Comparison of ENCODE assay signal across 8 mouse cellular contexts in genomic region chr13:96510635-96511034, GRCm38 (mm10). TPM values are rescaled to one million over a fixed set of nuclear protein-coding genes. Genes with fewer than 3 reads are reported as not detected.
DNase-seq lines count a peak whose midpoint lies in the region; ATAC-seq and TF ChIP-seq lines count a peak whose summit lies in the region.
"Had no signal": no experiment of that assay in that cellular context is flagged by ENCODE, and none has a peak within 500 bp of the region (broad histone marks: within the 10 kb centered on the region; RNA-seq: fewer than 3 reads in every experiment).

No protein-coding gene starts in this region.

- H3K4me2 ChIP-seq in hindbrain, embryonic 11.5 days (replicated peaks; ENCODE audit: low read depth, low read length) = no peak overlapping the region

- H3K4me1 ChIP-seq in thymus, adult 2 months (replicated peaks; ENCODE audit: control insufficient read depth, insufficient read depth, low read length) = peaks cover 9% of the 10 kb centered on the region
- H3K4me1 ChIP-seq in hindbrain, embryonic 11.5 days (replicated peaks; ENCODE audit: control insufficient read depth, insufficient read depth, low read length) = no peaks in the 10 kb centered on the region

- no peak overlapping the region for H3K4me3 ChIP-seq in thymus, adult 2 months (ENCODE audit: control insufficient read depth, insufficient read depth, low read length)
- H3K4me3 ChIP-seq in hindbrain, embryonic 11.5 days (ENCODE audit: low read depth, low read length) = no peak overlapping the region
- H3K4me3 ChIP-seq: erythroblast, embryonic 14.5 days had no signal

- H3K9ac ChIP-seq in hindbrain, embryonic 11.5 days (ENCODE audit: low read depth, low read length) = no peak overlapping the region

- no peaks in the 10 kb centered on the region for H3K9me3 ChIP-seq in hindbrain, embryonic 11.5 days (ENCODE audit: control insufficient read depth, low read length)

- no peak for TF ChIP-seq CTCF in thymus, adult 2 months (IDR thresholded peaks at IDR 0.05; ENCODE audit: borderline replicate concordance, control insufficient read depth, extremely low read depth, insufficient read depth, low read length, poor library complexity)

- peak; percentile 34 for DNase-seq in urinary bladder, postnatal 14 days (ENCODE audit: low spot score)
- DNase-seq in urinary bladder, postnatal 36 days (ENCODE audit: low spot score in 2 of 2) = no peak
- DNase-seq in brain, adult 2 months (ENCODE audit: low read depth, low spot score) = peak; percentile 80
- DNase-seq in thymus, adult 2 months = peak; percentile 20
- DNase-seq in hindbrain, embryonic 11.5 days (ENCODE audit: low spot score) = no peak
- DNase-seq in cerebellum, postnatal 36 days = no peak

- H3K36me3 ChIP-seq in thymus, adult 2 months (ENCODE audit: control insufficient read depth, insufficient read depth, low read length) = no peaks in the 10 kb centered on the region
- H3K36me3 ChIP-seq in hindbrain, embryonic 11.5 days (ENCODE audit: control insufficient read depth, insufficient read depth, low read length) = no peaks in the 10 kb centered on the region

- H3K27ac ChIP-seq in thymus, adult 2 months (ENCODE audit: control insufficient read depth, insufficient read depth, low read length) = no peak overlapping the region
- H3K27ac ChIP-seq in hindbrain, embryonic 11.5 days (ENCODE audit: low read depth, low read length) = no peak overlapping the region

- 12% methylated on average over 13 of the region's 13 CpGs for WGBS in thymus, adult 2 months
- 85% methylated on average over 13 of the region's 13 CpGs for WGBS in hindbrain, embryonic 11.5 days

- peak; percentile 93 for ATAC-seq in inflammation-experienced regulatory T-cells, adult 6 months
- ATAC-seq in hindbrain, embryonic 11.5 days (ENCODE audit: low FRiP score) = no peak

- no peaks in the 10 kb centered on the region for H3K27me3 ChIP-seq in thymus, adult 2 months (ENCODE audit: control insufficient read depth, insufficient read depth, low read length)
- no peaks in the 10 kb centered on the region for H3K27me3 ChIP-seq in hindbrain, embryonic 11.5 days (ENCODE audit: control insufficient read depth, insufficient read depth, low read length)

- TF ChIP-seq POLR2A in thymus, adult 2 months (IDR thresholded peaks at IDR 0.05; ENCODE audit: control insufficient read depth, extremely low read depth, insufficient read depth, low read length, poor library complexity) = no peak

RNA-seq across cellular contexts. Expression of gene Gm17622, which starts 20.1 kb away (rescaled TPM):
- not detected for polyA plus RNA-seq in inflammation-experienced regulatory T-cells, adult 6 months (2017; shearing (Covaris generic))
- not detected in 2 replicates for polyA plus RNA-seq in thymus, adult 2 months (2012; rRNA removed)
- not detected in 2 replicates for polyA plus RNA-seq in hindbrain, embryonic 11.5 days (2014; fragmentation: Nextera tagmentation; extraction: Ambion mirVana)
- polyA plus RNA-seq: erythroblast, embryonic 14.5 days had no signal

RNA-seq across cellular contexts. Expression of gene Polk, which starts 31.7 kb away (rescaled TPM):
- polyA plus RNA-seq in inflammation-experienced regulatory T-cells, adult 6 months (2017; shearing (Covaris generic)) = 10 to 100 TPM; 21.3 to 29.1 (median 21.8) TPM
- polyA plus RNA-seq in thymus, adult 2 months (2012; rRNA removed) = 3.0 and 3.3 TPM in 2 replicates
- 6.7 and 8.2 TPM in 2 replicates for polyA plus RNA-seq in hindbrain, embryonic 11.5 days (2014; fragmentation: Nextera tagmentation; extraction: Ambion mirVana)

RNA-seq across cellular contexts. Expression of gene Col4a3bp, which starts 31.8 kb away (rescaled TPM):
- polyA plus RNA-seq in inflammation-experienced regulatory T-cells, adult 6 months (2017; shearing (Covaris generic)) = 10 to 100 TPM in 1 of 3 experiments, 1 to 10 TPM in 2; 5.5 to 12.1 (median 9.0) TPM
- polyA plus RNA-seq in thymus, adult 2 months (2012; rRNA removed) = 24.2 and 34.1 TPM in 2 replicates
- polyA plus RNA-seq in hindbrain, embryonic 11.5 days (2014; fragmentation: Nextera tagmentation; extraction: Ambion mirVana) = 7.9 and 11.6 TPM in 2 replicates

RNA-seq across cellular contexts. Expression of gene Ankdd1b, which starts 39.6 kb away (rescaled TPM):
- not detected for polyA plus RNA-seq in inflammation-experienced regulatory T-cells, adult 6 months (2017; shearing (Covaris generic))
- polyA plus RNA-seq in thymus, adult 2 months (2012; rRNA removed) = 0.26 TPM in 1 of 2 replicates, not detected in the other
- not detected in 2 replicates for polyA plus RNA-seq in hindbrain, embryonic 11.5 days (2014; fragmentation: Nextera tagmentation; extraction: Ambion mirVana)

Comparison
In these comparisons a context has a peak if more than half of its experiments do, and no peak if none do; other contexts are left out.
1. DNase-seq: peak in urinary bladder, postnatal 14 days (single experiment), brain, adult 2 months (single experiment) and thymus, adult 2 months (single experiment); none in urinary bladder, postnatal 36 days (0 of 2), hindbrain, embryonic 11.5 days (single experiment) and cerebellum, postnatal 36 days (0 of 2).